Mouse (Mus musculus): ENCODE data around the gene Pter. TPM values are rescaled to one million over a fixed set of nuclear protein-coding genes. Genes with fewer than 3 reads are reported as not detected.
A peak's percentile ranks its signal among the peaks of the same experiment; 100 is the strongest.

Gene Pter
- polyA plus RNA-seq, 1 experiment from 2014 or later = 16.4 TPM

DNA sequence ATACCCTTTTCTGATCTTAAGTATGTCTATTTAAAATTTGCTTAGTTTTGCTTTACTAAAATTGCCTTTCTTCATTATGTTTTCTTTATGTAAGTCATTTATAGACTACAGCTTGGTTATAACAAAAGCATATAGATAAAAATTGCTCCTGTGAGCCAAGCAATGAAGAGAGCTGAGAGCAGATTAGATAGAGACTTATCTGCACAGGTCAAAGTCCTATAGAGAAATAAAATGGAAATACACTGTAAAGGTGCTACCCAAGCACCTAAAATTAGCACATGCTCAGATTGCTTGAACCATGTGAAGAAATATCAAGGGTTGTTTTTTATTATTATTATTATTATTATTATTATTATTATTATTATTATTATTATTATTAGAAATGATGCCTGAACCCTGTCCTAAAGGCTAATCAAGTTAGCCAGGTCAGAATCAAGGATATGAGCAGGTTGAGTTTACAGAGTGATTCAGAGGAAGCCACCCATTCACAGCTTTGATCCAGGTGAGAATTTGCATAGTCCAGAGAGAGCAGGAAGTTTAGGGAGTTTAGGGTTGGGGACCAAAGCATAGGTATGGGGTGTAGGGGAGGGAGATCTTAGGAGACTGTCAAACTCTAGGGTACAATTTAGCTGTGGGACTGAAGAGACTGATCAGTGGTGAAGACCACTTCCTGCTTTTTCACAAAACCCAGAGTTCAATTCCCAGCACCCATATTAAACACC is 33.0 kb downstream of the Pter start:
- H3K9me3 ChIP-seq = no peaks in the 10 kb centered on the region
- no peak overlapping the region for H3K4me3 ChIP-seq
- no peaks in the 10 kb centered on the region for H3K36me3 ChIP-seq (replicated peaks)
- no peaks in the 10 kb centered on the region for H3K4me1 ChIP-seq
- H3K27me3 ChIP-seq (ENCODE audit: poor library complexity, severe bottlenecking) = no peaks in the 10 kb centered on the region
- no peak for DNase-seq (ENCODE audit: extremely low spot score, low spot score)
- H3K27ac ChIP-seq = no peak overlapping the region

DNA sequence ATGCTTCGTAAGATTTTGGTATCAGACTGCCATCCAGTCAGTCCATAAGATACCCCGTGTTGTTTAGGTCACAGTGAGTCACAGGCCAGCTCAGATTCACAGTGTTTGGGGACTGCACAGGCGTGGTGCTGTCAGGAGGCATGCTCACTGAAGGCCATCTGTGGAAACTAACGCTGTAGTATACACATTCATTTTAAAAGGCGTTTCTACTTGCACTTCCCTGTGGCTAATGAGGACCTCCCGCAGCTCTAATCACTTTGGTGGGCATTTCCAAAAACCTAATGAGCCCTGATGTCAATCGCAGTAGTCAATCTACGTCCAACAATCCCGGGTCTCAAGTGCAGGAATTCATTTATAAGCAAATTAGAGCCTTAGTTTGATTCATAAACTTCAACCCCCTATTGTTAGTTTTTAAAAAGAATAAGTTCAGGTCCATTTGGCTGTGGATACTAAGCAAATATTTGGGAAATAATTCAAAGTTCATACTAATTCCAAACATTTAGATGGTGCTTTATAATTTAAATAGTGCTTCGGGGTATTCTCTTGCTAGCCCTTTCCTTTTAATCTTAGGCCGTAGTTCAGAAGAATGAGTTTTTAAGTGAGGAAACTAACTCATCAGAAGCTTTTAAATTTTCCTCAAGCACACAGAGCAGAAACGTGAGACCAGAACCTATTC is 46.3 kb downstream of the Pter start:
- Histone ChIP-seq H3K36me3 (replicated peaks) (no peaks in the 10 kb centered on the region), H3K27ac (no peak overlapping the region), H3K4me1 (peaks cover 23% of the 10 kb centered on the region), H3K4me3 (no peak overlapping the region), H3K9me3 (no peaks in the 10 kb centered on the region), H3K27me3 (ENCODE audit: poor library complexity, severe bottlenecking) (peaks cover 86% of the 10 kb centered on the region)
- DNase-seq (ENCODE audit: extremely low spot score, low spot score) = peak; percentile 68
- 46% methylated on average over 12 of the region's 12 CpGs for WGBS

DNA sequence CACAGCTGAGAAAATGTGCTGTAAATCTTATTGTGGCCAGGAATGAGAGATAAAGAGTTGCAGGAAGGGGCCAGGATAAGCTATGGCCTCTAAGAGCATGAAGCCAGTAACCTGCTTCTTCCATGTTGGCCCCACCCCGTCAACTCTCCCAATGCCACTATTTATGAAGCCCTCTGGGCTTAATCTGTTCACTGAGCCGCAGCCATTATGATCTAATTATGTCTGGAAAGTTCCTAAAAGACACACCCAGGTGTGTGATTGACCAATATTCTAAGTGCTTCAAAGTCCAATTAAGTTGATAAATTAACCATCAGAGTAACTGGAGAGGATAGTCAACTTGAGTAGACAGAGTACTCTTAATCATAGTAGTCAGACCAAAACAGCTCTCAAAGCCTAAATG is 49.9 kb downstream of the Pter start:
- no peak overlapping the region for H3K27ac ChIP-seq
- H3K9me3 ChIP-seq = no peaks in the 10 kb centered on the region
- no peak for DNase-seq (ENCODE audit: extremely low spot score, low spot score)
- peaks cover 25% of the 10 kb centered on the region for H3K4me1 ChIP-seq
- H3K27me3 ChIP-seq (ENCODE audit: poor library complexity, severe bottlenecking) = peaks cover 80% of the 10 kb centered on the region
- no peak overlapping the region for H3K4me3 ChIP-seq
- WGBS = 87% methylated on average over 2 of the region's 2 CpGs
- H3K36me3 ChIP-seq (replicated peaks) = no peaks in the 10 kb centered on the region

DNA sequence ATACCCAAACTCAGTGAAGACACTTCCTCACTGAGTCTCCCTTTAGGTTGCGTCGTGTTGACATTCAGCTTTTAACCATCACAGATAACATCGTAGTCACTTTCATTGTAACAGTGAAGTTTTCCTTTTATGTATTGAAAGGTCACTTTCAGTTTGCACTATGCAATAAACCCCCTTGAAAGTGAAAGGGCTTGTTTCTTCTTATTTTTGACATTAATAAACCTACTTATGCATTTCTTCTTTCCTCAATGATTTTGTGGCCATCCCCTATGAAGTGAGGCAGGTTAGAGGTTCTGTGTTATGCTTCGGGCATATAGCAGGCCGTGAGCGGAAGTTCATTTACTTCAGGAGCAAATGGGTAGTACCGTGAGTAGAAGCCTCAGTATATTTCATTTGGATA is 53.5 kb downstream of the Pter start:
- no peak overlapping the region for H3K4me3 ChIP-seq
- peaks cover 8% of the 10 kb centered on the region for H3K4me1 ChIP-seq
- peaks cover 52% of the 10 kb centered on the region for H3K27me3 ChIP-seq (ENCODE audit: poor library complexity, severe bottlenecking)
- H3K36me3 ChIP-seq (replicated peaks) = no peaks in the 10 kb centered on the region
- DNase-seq (ENCODE audit: extremely low spot score, low spot score) = no peak
- H3K9me3 ChIP-seq = no peaks in the 10 kb centered on the region
- 93% methylated on average over 7 of the region's 7 CpGs for WGBS
- H3K27ac ChIP-seq = no peak overlapping the region

DNA sequence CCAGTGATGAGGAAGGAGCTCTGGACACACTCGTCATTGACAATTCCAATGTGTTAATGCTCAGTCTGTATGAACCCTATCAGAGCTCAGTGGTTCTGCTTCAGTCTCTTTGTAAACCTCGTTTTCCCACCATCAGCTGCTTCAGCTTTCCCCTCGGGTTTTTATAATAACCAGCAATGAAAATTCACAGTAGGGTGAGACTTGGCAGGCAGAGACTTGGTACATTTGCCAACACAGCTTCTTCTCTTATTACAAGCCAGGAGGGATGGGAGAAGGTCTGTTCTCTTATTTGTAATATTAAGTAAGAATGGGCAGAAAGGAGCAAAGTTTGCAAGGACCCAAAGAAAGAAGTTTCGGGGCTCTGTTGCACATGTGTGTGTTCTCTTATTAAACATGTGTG is 54.9 kb downstream of the Pter start:
- Histone ChIP-seq H3K36me3 (replicated peaks) (no peaks in the 10 kb centered on the region), H3K27ac (no peak overlapping the region), H3K9me3 (no peaks in the 10 kb centered on the region), H3K27me3 (ENCODE audit: poor library complexity, severe bottlenecking) (peaks cover 38% of the 10 kb centered on the region), H3K4me1 (peaks cover 8% of the 10 kb centered on the region), H3K4me3 (no peak overlapping the region)
- 89% methylated on average over 4 of the region's 4 CpGs for WGBS
- DNase-seq (ENCODE audit: extremely low spot score, low spot score) = no peak

DNA sequence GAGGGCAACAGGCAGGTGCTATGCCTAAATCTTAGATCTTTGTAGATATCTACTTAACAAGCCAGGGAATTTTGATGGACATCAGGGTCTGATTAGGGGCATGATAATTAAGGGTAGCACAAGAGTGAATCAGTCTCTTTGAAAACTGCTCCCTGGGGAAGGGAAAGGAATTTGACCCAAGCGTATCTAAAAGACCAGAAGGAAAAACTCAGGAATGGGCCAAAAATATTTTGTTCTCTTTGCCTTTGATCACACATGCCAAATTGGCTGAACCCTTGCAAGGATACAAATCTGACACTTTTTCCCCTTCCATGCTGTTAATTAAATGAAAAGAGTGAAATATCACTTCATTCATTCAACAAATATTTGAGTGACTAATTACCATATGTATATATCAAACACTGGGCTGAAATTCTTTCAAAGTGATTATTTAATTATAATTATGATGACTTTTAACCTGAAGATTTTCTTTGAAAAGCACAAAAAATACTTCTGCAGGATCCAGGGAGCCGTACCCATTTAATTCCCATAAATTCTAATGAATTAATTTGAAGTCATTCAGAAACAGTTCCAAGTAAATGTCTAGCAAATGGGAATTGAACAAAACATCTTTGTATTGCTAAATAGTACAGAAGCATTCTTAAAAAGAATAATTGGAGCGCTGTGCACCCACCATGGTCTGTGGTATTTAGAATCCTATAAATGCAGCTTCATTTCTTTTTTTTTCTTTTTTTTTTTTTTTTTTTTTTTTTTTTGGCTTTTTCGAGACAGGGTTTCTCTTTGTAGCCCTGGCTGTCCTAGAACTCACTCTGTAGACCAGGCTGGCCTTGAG is 61.3 kb downstream of the Pter start:
- 77% methylated on average over 4 of the region's 4 CpGs for WGBS
- no peak overlapping the region for H3K4me3 ChIP-seq
- no peaks in the 10 kb centered on the region for H3K36me3 ChIP-seq (replicated peaks)
- peaks cover 7% of the 10 kb centered on the region; the same call in 1 of the 2 replicates for H3K4me1 ChIP-seq
- H3K9me3 ChIP-seq = no peaks in the 10 kb centered on the region
- no peaks in the 10 kb centered on the region for H3K27me3 ChIP-seq (ENCODE audit: poor library complexity, severe bottlenecking)
- no peak for DNase-seq (ENCODE audit: extremely low spot score, low spot score)
- no peak overlapping the region for H3K27ac ChIP-seq

DNA sequence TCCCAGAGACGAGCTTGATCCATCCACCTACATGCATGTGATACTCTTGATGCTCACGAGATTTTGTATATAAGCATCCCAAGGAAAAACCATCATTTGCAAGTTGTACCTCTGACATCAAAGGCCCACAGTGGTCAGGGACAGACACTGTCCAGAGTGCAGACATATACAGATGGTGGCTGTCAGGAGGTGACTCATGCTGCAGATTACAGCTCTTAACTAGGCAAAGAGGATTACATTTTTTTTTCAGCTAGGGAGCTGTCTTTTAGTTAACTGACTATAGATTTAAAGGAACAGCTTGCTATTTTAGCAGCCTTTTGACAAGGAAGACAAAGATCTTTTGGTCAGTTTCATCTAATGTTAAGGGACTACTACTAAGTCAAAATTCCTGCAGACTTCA is 76.2 kb downstream of the Pter start:
- Histone ChIP-seq H3K4me1 (no peaks in the 10 kb centered on the region), H3K27ac (no peak overlapping the region), H3K27me3 (ENCODE audit: poor library complexity, severe bottlenecking) (no peaks in the 10 kb centered on the region), H3K36me3 (replicated peaks) (no peaks in the 10 kb centered on the region), H3K4me3 (no peak overlapping the region), H3K9me3 (no peaks in the 10 kb centered on the region)
- WGBS = 78% methylated on average over 2 of the region's 2 CpGs
- no peak for DNase-seq (ENCODE audit: extremely low spot score, low spot score)

DNA sequence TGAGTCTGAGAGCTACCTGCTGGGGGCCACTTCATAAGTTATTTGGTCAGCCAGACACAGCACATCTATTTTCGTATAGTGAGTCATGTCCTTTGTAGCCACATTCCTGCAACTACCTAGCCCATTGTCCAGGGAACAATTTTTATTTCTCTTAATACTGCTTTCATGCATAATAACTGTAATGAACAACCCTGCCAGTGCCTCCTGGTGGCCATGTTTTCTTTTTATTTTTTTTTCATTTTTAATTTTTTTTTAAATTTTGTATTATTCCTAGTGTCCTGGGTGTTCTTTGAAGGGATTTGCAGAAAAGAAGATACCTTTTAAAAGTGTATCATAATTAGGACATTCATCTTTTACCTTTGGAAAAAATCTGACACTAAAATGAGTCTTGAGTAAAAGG is 84.6 kb downstream of the Pter start:
- Histone ChIP-seq H3K36me3 (replicated peaks) (no peaks in the 10 kb centered on the region), H3K27ac (no peak overlapping the region), H3K27me3 (ENCODE audit: poor library complexity, severe bottlenecking) (peaks cover 65% of the 10 kb centered on the region), H3K4me1 (peaks cover 30% of the 10 kb centered on the region), H3K9me3 (no peaks in the 10 kb centered on the region), H3K4me3 (no peak overlapping the region)
- 80% methylated on average over 1 of the region's 1 CpGs for WGBS
- no peak for DNase-seq (ENCODE audit: extremely low spot score, low spot score)

DNA sequence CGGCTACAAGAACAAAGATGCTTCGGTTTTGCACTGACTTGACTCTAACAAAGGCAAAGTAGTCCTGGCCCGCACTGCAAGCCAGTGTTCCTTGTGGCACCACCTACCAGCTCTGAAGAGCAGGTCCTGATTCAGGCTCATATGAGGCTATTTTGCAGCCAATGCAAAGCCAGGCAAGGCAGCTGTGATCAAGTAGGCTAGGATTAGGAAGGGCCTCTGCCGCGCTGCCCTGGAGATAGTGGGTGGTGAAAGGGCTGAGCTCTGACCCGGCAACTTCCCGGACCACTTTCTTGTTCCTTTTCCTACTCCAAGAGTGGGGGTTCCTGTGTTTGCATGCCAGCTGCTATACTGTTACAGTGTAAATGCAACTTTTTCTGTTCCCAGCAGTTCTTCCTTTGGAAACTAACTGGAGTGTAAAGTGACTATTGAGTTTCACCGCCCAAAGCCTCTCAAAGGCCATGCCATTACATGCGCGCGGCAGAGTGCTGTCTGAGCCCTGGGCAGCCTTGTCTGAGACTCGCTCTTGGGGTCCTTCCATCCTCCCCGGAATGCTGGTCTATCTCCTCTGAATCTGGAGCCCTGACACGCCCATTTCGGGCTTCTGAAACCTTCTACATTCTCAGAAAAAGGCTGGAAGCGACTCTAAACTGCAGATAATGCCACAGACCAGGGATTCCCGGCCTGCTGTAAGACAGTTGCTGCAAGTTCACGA is 85.6 kb downstream of the Pter start:
- H3K27me3 ChIP-seq (ENCODE audit: poor library complexity, severe bottlenecking) = peaks cover 75% of the 10 kb centered on the region
- H3K9me3 ChIP-seq = no peaks in the 10 kb centered on the region
- H3K4me3 ChIP-seq = peak overlapping the region; percentile 70
- DNase-seq (ENCODE audit: extremely low spot score, low spot score) = peak; percentile 35
- no peaks in the 10 kb centered on the region for H3K36me3 ChIP-seq (replicated peaks)
- 4% methylated on average over 18 of the region's 18 CpGs for WGBS
- no peak overlapping the region for H3K27ac ChIP-seq
- H3K4me1 ChIP-seq = peaks cover 30% of the 10 kb centered on the region

DNA sequence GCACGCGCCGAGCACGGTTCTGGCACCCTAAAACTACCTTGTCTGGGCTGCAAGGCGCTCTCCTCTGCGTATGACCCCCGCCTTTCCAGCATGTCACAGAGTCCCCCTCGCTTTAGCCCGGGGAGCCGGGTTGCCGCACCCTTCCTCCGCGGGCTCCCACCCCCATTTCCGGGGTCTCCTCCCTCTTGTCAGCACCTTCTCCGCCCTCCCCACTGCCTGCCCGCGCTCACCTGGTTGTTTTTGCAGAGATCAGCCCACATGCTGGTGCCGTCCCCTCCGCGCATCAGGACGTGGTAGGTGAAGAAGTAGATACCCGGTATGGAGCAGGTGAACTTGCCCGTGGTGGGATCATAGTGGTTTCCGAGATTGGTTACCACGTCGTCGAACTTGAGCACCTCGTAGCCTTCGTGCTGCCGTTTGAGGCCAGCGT is 86.2 kb downstream of the Pter start:
- peak; percentile 33 for DNase-seq (ENCODE audit: extremely low spot score, low spot score)
- Histone ChIP-seq H3K27me3 (ENCODE audit: poor library complexity, severe bottlenecking) (peaks cover 77% of the 10 kb centered on the region), H3K9me3 (no peaks in the 10 kb centered on the region), H3K27ac (peak overlapping the region; percentile 65; the same call in 1 of the 2 replicates), H3K4me1 (peaks cover 30% of the 10 kb centered on the region), H3K4me3 (peak overlapping the region; percentile 70), H3K36me3 (replicated peaks) (no peaks in the 10 kb centered on the region)
- WGBS = under 1% methylated on average over 31 of the region's 31 CpGs

DNA sequence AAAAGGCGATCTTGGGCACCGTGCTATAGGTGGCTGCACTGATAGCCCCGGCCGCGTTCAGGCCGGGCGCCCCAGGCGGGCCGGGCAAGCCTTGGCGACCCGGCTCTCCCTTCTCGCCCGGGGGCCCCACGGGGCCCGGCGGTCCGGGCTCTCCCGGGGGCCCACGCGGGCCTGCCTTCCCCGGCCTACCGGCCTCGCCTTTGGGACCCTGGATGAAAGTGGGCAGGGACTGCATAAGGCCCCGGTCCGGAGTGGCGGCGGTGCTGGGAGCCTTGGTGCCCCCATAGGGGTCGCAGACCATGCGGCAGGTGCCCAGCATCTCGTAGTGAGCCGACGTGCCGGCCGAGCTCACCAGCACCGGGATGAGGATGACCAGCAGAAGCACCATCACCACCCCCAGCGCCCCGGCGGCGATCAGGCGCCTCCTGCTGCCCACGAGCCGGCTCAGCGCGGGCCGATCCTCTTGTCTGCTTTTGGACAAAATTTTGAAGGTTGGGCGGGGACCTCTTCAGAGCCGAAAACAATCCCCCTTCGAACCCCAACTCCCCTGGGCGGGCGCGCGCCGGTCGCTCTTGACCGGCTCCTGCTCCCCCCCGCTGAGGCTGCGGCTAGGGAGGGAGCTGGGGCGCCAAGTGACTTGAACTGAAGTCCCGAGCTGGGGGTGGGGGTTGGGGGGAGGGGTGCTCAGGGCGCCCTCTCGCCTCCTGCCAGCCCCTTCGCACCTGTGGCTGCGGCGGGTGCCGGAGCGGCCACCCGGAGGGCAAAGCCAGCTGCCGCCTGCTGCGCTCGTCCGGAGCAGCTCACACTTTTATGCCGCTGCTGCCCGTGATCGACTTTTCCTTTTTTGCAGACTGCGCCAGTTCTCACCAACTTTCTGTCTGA is 86.9 kb downstream of the Pter start:
- H3K4me3 ChIP-seq = peak overlapping the region; percentile 70
- peak overlapping the region; percentile 65 for H3K27ac ChIP-seq
- peaks cover 80% of the 10 kb centered on the region for H3K27me3 ChIP-seq (ENCODE audit: poor library complexity, severe bottlenecking)
- H3K9me3 ChIP-seq = no peaks in the 10 kb centered on the region
- WGBS = under 1% methylated on average over 75 of the region's 75 CpGs
- no peaks in the 10 kb centered on the region for H3K36me3 ChIP-seq (replicated peaks)
- peak; percentile 46 for DNase-seq (ENCODE audit: extremely low spot score, low spot score)
- peaks cover 30% of the 10 kb centered on the region for H3K4me1 ChIP-seq

DNA sequence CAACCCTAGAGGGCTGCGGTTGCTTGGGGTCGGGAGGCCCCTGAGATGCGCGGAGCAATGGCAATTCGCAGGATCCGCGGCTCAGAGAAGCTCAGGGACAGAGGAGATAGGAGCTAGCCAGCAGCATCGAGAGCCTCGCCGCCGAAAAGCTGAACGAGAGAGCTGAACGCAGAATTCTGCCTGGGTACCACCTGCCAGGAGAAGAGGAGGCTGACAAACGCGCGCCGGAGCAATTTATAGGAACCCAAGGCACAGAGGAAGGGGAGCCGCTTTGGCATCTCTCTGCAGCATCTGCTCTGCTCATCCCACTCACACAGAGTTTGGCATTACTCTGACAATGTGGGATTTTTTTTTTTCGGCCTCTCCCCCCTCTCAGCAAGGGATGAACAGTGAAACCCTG is 87.6 kb downstream of the Pter start, which contains the start of gene C1ql3:
Gene C1ql3, minus strand, starts transcription at position 335 of the 400 bp plus-strand sequence.
- Histone ChIP-seq H3K4me1 (peaks cover 30% of the 10 kb centered on the region), H3K9me3 (no peaks in the 10 kb centered on the region), H3K27me3 (ENCODE audit: poor library complexity, severe bottlenecking) (peaks cover 80% of the 10 kb centered on the region), H3K36me3 (replicated peaks) (no peaks in the 10 kb centered on the region), H3K27ac (peak within 1 kb of the TSS; percentile 65), H3K4me3 (peak within 1 kb of the TSS; percentile 70)
- WGBS = under 1% methylated on average over 19 of the region's 19 CpGs
- DNase-seq (ENCODE audit: extremely low spot score, low spot score) = peak; percentile 37
